Mouse (Mus musculus) heart, postnatal 10 days (tissue): ENCODE data around the gene Borcs8. TPM values are rescaled to one million over a fixed set of nuclear protein-coding genes. Genes with fewer than 3 reads are reported as not detected.

ENCODE experiments used
- DNase-seq, 2 experiments: peaks; one replicate each; pipeline ENCODE4 v3.0.0; 2021
- intact Hi-C: fragments of 180-260 bp; cut with DNase I; formaldehyde crosslinking; loops from one replicate; pipeline ENCODE4 v1.15.1; 2025
- total RNA-seq, 2 experiments: library from RNA; stranded (reverse); gene quantifications; 2 replicates each; pipeline ENCODE4 v1.2.3; 2021

Gene Borcs8
- total RNA-seq, 2 experiments from 2014 or later: 30.3 TPM

- intact Hi-C loops: no loop called here
These were observed 8.0 kb upstream of the Borcs8 start, which contains the start of gene Nr2c2ap for GRCm38 (mm10) chr8:70131166-70131883. Gene Nr2c2ap (plus strand): TSS chr8:70131333.

GRCm38 (mm10) chr8:70134086-70134485, 5.2 kb upstream of the Borcs8 start:
- no peak for DNase-seq
- intact Hi-C loops: no loop called here

More at GRCm38 (mm10) chr8:70131166-70131883, 8.0 kb upstream of the Borcs8 start, which contains the start of gene Nr2c2ap:
- DNase-seq: peak; percentile 83 to 87

GRCm38 (mm10) chr8:70134931-70135330, 4.4 kb upstream of the Borcs8 start:
- intact Hi-C loops: no loop called here
- no peak for DNase-seq

DNA sequence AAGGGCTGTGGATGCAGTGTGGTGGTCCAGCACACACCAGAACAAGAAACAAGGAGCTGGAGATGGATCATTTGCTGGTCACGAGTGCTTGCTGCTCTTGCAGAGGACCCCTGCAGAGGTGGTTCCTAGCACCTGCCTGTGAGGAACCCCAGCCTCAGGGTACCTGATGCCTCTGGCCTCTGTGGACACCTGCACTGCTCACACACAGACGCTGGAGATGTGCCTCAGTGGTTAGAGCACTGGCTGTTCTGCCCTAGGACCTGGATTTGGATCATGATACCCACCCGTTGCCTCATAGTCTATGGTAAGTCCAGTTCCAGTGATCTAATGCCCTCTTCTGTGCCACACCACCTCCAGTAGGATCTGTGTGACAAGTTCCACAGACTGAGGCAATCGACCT, 2.7 kb upstream of the Borcs8 start:
- no peak for DNase-seq
- intact Hi-C loops: no loop called here

DNA sequence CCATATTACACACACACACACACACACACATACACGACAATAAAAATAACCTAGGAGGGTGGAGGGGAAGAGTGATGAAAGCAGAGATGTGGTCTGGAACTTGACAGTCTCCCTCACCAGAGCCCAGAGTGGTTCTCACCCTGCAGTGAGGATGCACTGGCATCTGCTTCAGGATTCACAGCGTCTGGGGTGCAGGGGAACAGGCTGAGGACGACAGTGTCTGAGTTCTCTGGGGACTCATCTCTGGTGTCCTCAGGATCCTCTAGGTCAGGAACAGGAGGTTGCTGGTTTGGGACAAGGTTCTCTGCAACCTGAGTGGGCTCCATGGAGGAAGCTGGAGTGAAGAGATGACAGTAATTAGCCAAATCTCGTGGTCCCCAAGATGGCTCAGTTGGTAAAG, 1.4 kb upstream of the Borcs8 start:
- intact Hi-C loops: no loop called here
- DNase-seq: no peak

GRCm38 (mm10) chr8:70139981-70140380, 682 bp downstream of the Borcs8 start:
- DNase-seq: no peak
- intact Hi-C loops: no loop called here

- DNase-seq: no peak
These were observed 8.6 kb downstream of the Borcs8 start for GRCm38 (mm10) chr8:70147678-70148607.

GRCm38 (mm10) chr8:70150158-70150557, 10.9 kb downstream of the Borcs8 start:
- intact Hi-C loops: no loop called here

More at GRCm38 (mm10) chr8:70147678-70148607, 8.6 kb downstream of the Borcs8 start:
- intact Hi-C loops: no loop called here

DNA sequence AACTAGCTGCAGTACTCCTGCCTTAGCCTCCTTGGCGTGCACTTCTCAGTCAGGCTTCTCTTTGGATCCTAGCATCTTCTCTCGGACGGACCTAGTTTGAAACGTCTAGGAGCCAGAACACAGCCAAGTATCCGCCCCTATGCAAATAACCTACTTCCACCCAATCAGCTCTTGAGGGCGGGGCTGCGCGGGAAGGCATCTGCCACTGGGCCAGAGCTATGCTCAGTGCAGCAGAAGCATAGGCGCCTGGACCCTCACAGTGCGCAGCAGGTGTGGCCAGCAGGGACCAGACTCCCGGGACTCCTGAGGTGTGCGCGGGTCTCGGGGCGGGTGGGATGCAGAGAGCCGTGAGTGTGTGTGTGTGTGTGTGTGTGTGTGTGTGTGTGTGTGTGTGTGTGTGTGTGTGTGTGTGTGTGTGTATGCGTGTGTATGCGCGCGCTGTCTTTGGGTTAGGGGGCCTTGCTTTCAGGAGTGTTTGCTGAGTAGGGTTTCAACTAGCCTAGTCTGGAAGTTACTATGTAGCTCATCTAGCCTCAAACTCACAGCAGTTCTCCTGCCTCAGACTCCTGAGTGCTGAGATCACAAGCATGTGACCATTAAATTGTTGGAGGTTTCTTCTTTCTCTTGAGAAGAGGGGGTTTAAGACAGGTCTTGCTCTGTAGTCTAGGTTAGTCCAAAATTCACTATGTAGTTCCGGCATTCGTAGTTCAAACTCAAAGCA, 13.4 kb downstream of the Borcs8 start:
- intact Hi-C loops: no loop called here
- peak; percentile 81 to 82 for DNase-seq

More at GRCm38 (mm10) chr8:70150158-70150557, 10.9 kb downstream of the Borcs8 start:
- DNase-seq: no peak

- intact Hi-C loops: no loop called here
- no peak for DNase-seq
These were observed 18.0 kb downstream of the Borcs8 start for GRCm38 (mm10) chr8:70157240-70157800.

- intact Hi-C loops: no loop called here
- DNase-seq: peak; percentile 74 to 76
These were observed 19.0 kb downstream of the Borcs8 start for GRCm38 (mm10) chr8:70158069-70158853.

GRCm38 (mm10) chr8:70159211-70159610, 19.9 kb downstream of the Borcs8 start:
- no peak for DNase-seq
- intact Hi-C loops: no loop called here

GRCm38 (mm10) chr8:70160015-70160414, 20.7 kb downstream of the Borcs8 start:
- DNase-seq: no peak
- intact Hi-C loops: no loop called here

DNA sequence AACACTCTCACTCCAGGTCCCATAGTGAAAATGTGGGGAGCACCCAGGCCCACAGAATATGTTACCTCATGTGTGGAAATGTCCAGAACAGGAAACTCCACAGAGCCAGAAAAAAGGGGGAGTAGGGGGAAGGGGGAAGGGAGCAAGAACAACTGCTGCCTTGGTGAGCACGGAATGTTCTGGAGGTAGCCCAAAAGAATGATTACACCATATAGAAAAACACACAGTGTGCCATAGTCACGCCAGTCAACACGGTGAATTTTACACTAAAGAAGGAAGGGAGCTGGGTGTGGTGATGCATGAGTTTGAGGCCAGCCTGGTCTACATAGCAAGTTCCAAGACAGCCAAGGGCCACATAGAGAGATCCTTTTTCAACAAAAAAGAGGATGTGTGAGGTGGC, 24.0 kb downstream of the Borcs8 start:
- no peak for DNase-seq
- intact Hi-C loops: no loop called here

GRCm38 (mm10) chr8:70166504-70167110, 27.3 kb downstream of the Borcs8 start:
- peak; percentile 51 to 83 for DNase-seq
- intact Hi-C loops: loop anchor here (1.0 to 5.0 kb wide), 4 partner anchors 62 to 292 kb away; no protein-coding TSS in a partner anchor

- DNase-seq: no peak
- intact Hi-C loops: loop anchor here (5.0 kb wide), 1 partner anchor 37 kb away; no protein-coding TSS in a partner anchor
These were observed 30.8 kb downstream of the Borcs8 start for GRCm38 (mm10) chr8:70170116-70170515.

GRCm38 (mm10) chr8:70170748-70171147, 31.4 kb downstream of the Borcs8 start:
- DNase-seq: no peak
- intact Hi-C loops: loop anchor here (5.0 kb wide), 1 partner anchor 37 kb away; no protein-coding TSS in a partner anchor

DNA sequence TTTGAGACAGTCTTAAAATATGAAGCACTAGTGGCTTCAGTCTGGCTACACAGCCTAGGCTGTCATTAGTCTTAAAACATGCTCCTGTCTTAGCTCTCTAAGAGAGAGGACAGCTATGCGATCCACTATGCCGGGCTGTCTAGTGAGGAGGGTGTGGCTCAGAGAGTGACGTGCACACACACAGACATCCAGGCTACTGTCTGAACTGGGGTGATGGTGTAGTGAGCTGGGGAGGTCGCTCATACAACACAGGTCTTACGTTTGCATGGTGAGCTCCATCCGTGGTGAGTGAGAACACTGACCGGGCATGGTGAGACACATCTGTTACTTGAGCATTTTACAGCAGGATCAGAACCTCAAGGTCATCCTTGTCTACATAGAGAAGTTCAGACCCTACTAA, 31.9 kb downstream of the Borcs8 start:
- no peak for DNase-seq
- intact Hi-C loops: loop anchor here (5.0 kb wide), 1 partner anchor 36 kb away; no protein-coding TSS in a partner anchor
